Mouse (Mus musculus): ENCODE data around the gene Tspan9.

DNA sequence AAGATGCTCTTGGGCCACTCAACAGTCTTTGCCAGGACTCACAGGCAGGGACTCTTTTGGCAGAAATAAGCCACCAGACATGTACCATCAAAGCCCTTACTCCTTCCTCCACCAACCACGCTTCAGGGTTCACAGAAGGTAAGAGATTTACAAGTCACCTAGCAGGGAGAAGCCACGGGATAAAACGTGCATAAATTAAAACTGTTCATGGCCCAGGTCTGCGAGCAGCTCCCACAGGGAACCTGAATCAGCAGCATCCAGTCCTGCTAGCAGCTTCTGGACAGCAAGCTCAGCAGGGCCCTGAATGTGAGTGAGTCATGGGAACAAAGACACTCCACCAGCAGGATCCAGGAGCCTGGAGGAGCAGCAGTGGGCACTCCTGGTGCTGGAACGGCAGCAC, 7.9 kb downstream of the Tspan9 start:
- TF ChIP-seq CTCF (IDR thresholded peaks at IDR 0.05; ENCODE audit: insufficient read depth, low read length) (no peak), POLR2A (IDR thresholded peaks at IDR 0.05; ENCODE audit: borderline replicate concordance, extremely low read depth, low read depth, low read length) (no peak)
